Mouse (Mus musculus) MEL (cell line): ENCODE data around the gene Slc25a17. TPM values are rescaled to one million over a fixed set of nuclear protein-coding genes. Genes with fewer than 3 reads are reported as not detected.

ENCODE experiments used
- DNase-seq: peaks from one replicate; pipeline ENCODE4 v3.0.0; 2011; ENCODE audit warnings: low read depth, low spot score
- H3K27ac ChIP-seq: 2 replicates; pipeline ENCODE4 v1.5.1; 2012; ENCODE audit warnings: low read depth, mild to moderate bottlenecking, control low read depth, low read length, moderate library complexity; ENCODE audit not compliant: control insufficient read depth
- H3K27me3 ChIP-seq, 2 experiments: fragments of 150-350 bp in 1 of 2; sonication (generic) in 1 of 2; 2 replicates each; pipeline ENCODE4 v1.6.1; 2012; ENCODE audit warnings: low read length in 2 of 2, mild to moderate bottlenecking in 2 of 2, improper control_type of control experiment in 1 of 2, moderate library complexity in 1 of 2; ENCODE audit not compliant: insufficient read depth in 2 of 2, control insufficient read depth in 1 of 2
- H3K36me3 ChIP-seq, 2 experiments: 2 replicates each; pipeline ENCODE4 v1.6.1; 2012 to 2014; ENCODE audit warnings: low read length in 2 of 2, improper control_type of control experiment in 1 of 2, inconsistent platforms in 1 of 2, mild to moderate bottlenecking in 1 of 2; ENCODE audit not compliant: insufficient read depth in 2 of 2, control insufficient read depth in 1 of 2
- H3K4me1 ChIP-seq, 2 experiments: fragments of 150-350 bp in 1 of 2; sonication (generic) in 1 of 2; 2 replicates each; pipeline ENCODE4 v1.6.1; 2012; ENCODE audit warnings: low read length in 2 of 2, improper control_type of control experiment in 1 of 2, mild to moderate bottlenecking in 1 of 2; ENCODE audit not compliant: insufficient read depth in 2 of 2, control insufficient read depth in 1 of 2
- H3K4me3 ChIP-seq, 2 experiments: fragments of 150-350 bp in 1 of 2; sonication (generic) in 1 of 2; 2 replicates each; pipeline ENCODE4 v1.5.1; 2012; ENCODE audit warnings: low read depth in 2 of 2, low read length in 2 of 2, mild to moderate bottlenecking in 2 of 2, moderate library complexity in 2 of 2, control low read depth in 1 of 2, improper control_type of control experiment in 1 of 2; ENCODE audit not compliant: control insufficient read depth in 1 of 2, insufficient read depth in 1 of 2
- H3K79me2 ChIP-seq: 2 replicates; pipeline ENCODE4 v1.6.1; 2012; ENCODE audit warnings: mild to moderate bottlenecking, low read length, moderate library complexity; ENCODE audit not compliant: control insufficient read depth, poor library complexity, insufficient read depth
- H3K9ac ChIP-seq: 2 replicates; pipeline ENCODE4 v1.6.1; 2012; ENCODE audit warnings: low read depth, mild to moderate bottlenecking, control low read depth, low read length, moderate library complexity; ENCODE audit not compliant: control insufficient read depth, poor library complexity, severe bottlenecking
- H3K9me3 ChIP-seq: fragments of 150-350 bp; sonication (generic); replicated peaks from 2 replicates; pipeline ENCODE4 v1.6.1; 2012; ENCODE audit warnings: mild to moderate bottlenecking, low read length, improper control_type of control experiment, moderate library complexity; ENCODE audit not compliant: insufficient read depth
- CHD1 ChIP-seq: IDR thresholded peaks from 2 replicates; pipeline ENCODE4 v1.6.1; 2012; ENCODE audit warnings: low read depth, mild to moderate bottlenecking, inconsistent platforms, low read length, improper control_type of control experiment
- CHD2 ChIP-seq: IDR thresholded peaks from 2 replicates; pipeline ENCODE4 v1.6.1; 2011; ENCODE audit warnings: low read length, improper control_type of control experiment
- CTCF ChIP-seq, 3 experiments: IDR thresholded peaks in 2 of 3; conservative IDR thresholded peaks in 1 of 3; 2 replicates each; pipeline ENCODE4 v1.5.1; 2011 to 2012; ENCODE audit warnings: low read length in 3 of 3, low read depth in 2 of 3, mild to moderate bottlenecking in 2 of 3, improper control_type of control experiment in 1 of 3, inconsistent platforms in 1 of 3, mixed read lengths in 1 of 3, moderate library complexity in 1 of 3; ENCODE audit not compliant: control insufficient read depth in 1 of 3, insufficient read depth in 1 of 3, poor library complexity in 1 of 3, severe bottlenecking in 1 of 3
- E2F4 ChIP-seq: IDR thresholded peaks from 2 replicates; pipeline ENCODE4 v1.6.1; 2011; ENCODE audit warnings: low read depth, low read length, improper control_type of control experiment, borderline replicate concordance
- EP300 ChIP-seq, 2 experiments: IDR thresholded peaks; 2 replicates each; pipeline ENCODE4 v1.6.1; 2011; ENCODE audit warnings: improper control_type of control experiment in 2 of 2, low read length in 2 of 2, low read depth in 1 of 2, mild to moderate bottlenecking in 1 of 2
- ETS1 ChIP-seq: IDR thresholded peaks from 2 replicates; pipeline ENCODE4 v1.6.1; 2012; ENCODE audit warnings: low read depth, mild to moderate bottlenecking, inconsistent platforms, low read length, improper control_type of control experiment, moderate library complexity
- GABPA ChIP-seq: IDR thresholded peaks from 2 replicates; pipeline ENCODE4 v1.6.1; 2012; ENCODE audit warnings: low read depth, mild to moderate bottlenecking, inconsistent platforms, low read length, improper control_type of control experiment, moderate library complexity
- GATA1 ChIP-seq: IDR thresholded peaks from 2 replicates; pipeline ENCODE4 v1.6.1; 2011; ENCODE audit warnings: low read depth, low read length, improper control_type of control experiment
- HCFC1 ChIP-seq: IDR thresholded peaks from 2 replicates; pipeline ENCODE4 v1.6.1; 2012; ENCODE audit warnings: low read depth, mild to moderate bottlenecking, inconsistent platforms, low read length, improper control_type of control experiment, moderate library complexity
- KAT2A ChIP-seq: conservative IDR thresholded peaks from 2 replicates; pipeline ENCODE4 v1.6.1; 2012; ENCODE audit warnings: low read depth, low read length, improper control_type of control experiment, inconsistent platforms
- MAFK ChIP-seq: IDR thresholded peaks from 2 replicates; pipeline ENCODE4 v1.6.1; 2011; ENCODE audit warnings: low read depth, mild to moderate bottlenecking, low read length, improper control_type of control experiment, borderline replicate concordance
- MAX ChIP-seq: IDR thresholded peaks from 2 replicates; pipeline ENCODE4 v1.6.1; 2011; ENCODE audit warnings: low read length, improper control_type of control experiment
- MAZ ChIP-seq: IDR thresholded peaks from 2 replicates; pipeline ENCODE4 v1.6.1; 2012; ENCODE audit warnings: low read depth, mild to moderate bottlenecking, inconsistent platforms, low read length, improper control_type of control experiment
- MXI1 ChIP-seq: IDR thresholded peaks from 2 replicates; pipeline ENCODE4 v1.6.1; 2011; ENCODE audit warnings: mild to moderate bottlenecking, low read depth, low read length, improper control_type of control experiment
- POLR2A ChIP-seq, 2 experiments: IDR thresholded peaks; 2 replicates each; pipeline ENCODE4 v1.6.1; 2011 to 2012; ENCODE audit warnings: low read length in 2 of 2, mild to moderate bottlenecking in 2 of 2, control low read depth in 1 of 2, improper control_type of control experiment in 1 of 2, low read depth in 1 of 2, moderate library complexity in 1 of 2; ENCODE audit not compliant: control insufficient read depth in 1 of 2, insufficient read depth in 1 of 2, poor library complexity in 1 of 2
- POLR2AphosphoS2 ChIP-seq: IDR thresholded peaks from 2 replicates; pipeline ENCODE4 v1.6.1; 2011; ENCODE audit warnings: low read length, improper control_type of control experiment
- SIN3A ChIP-seq: IDR thresholded peaks from 2 replicates; pipeline ENCODE4 v1.6.1; 2012; ENCODE audit warnings: low read length, improper control_type of control experiment, inconsistent platforms
- TAL1 ChIP-seq: IDR thresholded peaks from 2 replicates; pipeline ENCODE4 v1.6.1; 2012; ENCODE audit warnings: mild to moderate bottlenecking, inconsistent platforms, low read length, moderate library complexity, mixed read lengths
- UBTF ChIP-seq: IDR thresholded peaks from 2 replicates; pipeline ENCODE4 v1.6.1; 2012; ENCODE audit warnings: low read depth, mild to moderate bottlenecking, inconsistent platforms, low read length, improper control_type of control experiment, moderate library complexity, borderline replicate concordance; ENCODE audit not compliant: insufficient read depth
- USF2 ChIP-seq, 2 experiments: IDR thresholded peaks; 2 replicates each; pipeline ENCODE4 v1.6.1; 2011 to 2012; ENCODE audit warnings: improper control_type of control experiment in 2 of 2, low read length in 2 of 2, borderline replicate concordance in 1 of 2, inconsistent platforms in 1 of 2, low read depth in 1 of 2, mild to moderate bottlenecking in 1 of 2; ENCODE audit not compliant: insufficient read depth in 1 of 2
- ZKSCAN1 ChIP-seq: IDR thresholded peaks from 2 replicates; pipeline ENCODE4 v1.6.1; 2012; ENCODE audit warnings: low read depth, mild to moderate bottlenecking, inconsistent platforms, low read length, improper control_type of control experiment, moderate library complexity
- ZNF384 ChIP-seq: IDR thresholded peaks from 2 replicates; pipeline ENCODE4 v1.6.1; 2012; ENCODE audit warnings: low read depth, mild to moderate bottlenecking, inconsistent platforms, low read length, improper control_type of control experiment
- polyA plus RNA-seq, 2 experiments: library from polyadenylated mRNA; stranded (reverse) in 1 of 2; unstranded in 1 of 2; fragments of >175 nt in 1 of 2; fragments of >200 nt in 1 of 2; gene quantifications; 2 replicates each; pipeline versions ENCODE4 v1.2.1 to v1.2.4; 2012; ENCODE audit warnings: low replicate concordance in 2 of 2, low read depth in 1 of 2; ENCODE audit not compliant: insufficient read length in 2 of 2, insufficient read depth in 1 of 2, missing spikeins in 1 of 2
- total RNA-seq: library from RNA; depleted of rRNA; stranded (reverse); fragments of 300-350 nt; gene quantifications from 2 replicates; pipeline ENCODE4 v1.2.3, GENCODE M21; 2012

Gene Slc25a17
- total and polyA plus RNA-seq, 3 experiments, result 40.6 to 64.1 TPM; not detected in 1

DNA sequence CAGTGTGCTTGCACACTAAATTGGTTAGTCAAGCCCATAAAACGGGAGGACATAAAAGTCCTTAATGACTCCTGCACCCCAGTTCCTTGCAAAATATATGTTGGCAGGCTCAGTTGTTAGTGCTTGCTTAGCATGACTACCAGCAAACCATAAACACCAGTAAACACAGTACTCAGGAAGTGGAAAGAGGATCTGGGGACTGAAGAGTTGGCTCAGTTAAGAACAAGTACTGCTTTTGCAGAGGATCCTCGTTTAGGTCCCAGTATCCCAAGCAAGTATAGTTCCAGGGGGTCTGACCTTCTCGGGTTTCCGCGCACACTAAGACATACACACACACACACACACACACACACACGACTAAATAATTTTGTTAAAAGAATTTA, 401 bp upstream of the Slc25a17 start:
- TF ChIP-seq SIN3A (peak; percentile 68; the same call in 1 of the 2 replicates), MAZ (peak; percentile 17; the same call in 1 of the 2 replicates), ZKSCAN1 (0 out of 2 replicates have a peak, but pooled peaks have one; percentile 12), MXI1 (peak; percentile 33; the same call in 1 of the 2 replicates), EP300 (IDR thresholded peaks at IDR 0.05; ENCODE audit: low read depth in 1 of 2, low read length in 2 of 2) (0 out of 4 replicates have a peak, but pooled peaks of 1 of the 2 experiments have one; percentile 14), CTCF (IDR thresholded peaks at IDR 0.05 in 2 of 3, conservative IDR thresholded peaks at IDR 0.05 in 1 of 3; ENCODE audit: control insufficient read depth in 1 of 3, insufficient read depth in 1 of 3, low read depth in 2 of 3, low read length in 3 of 3, poor library complexity in 1 of 3, severe bottlenecking in 1 of 3) (no peak)
- Histone ChIP-seq H3K9me3 (no peaks in the 10 kb centered on the region), H3K9ac (peak overlapping the region; percentile 27), H3K27me3 (no peaks in the 10 kb centered on the region), H3K4me3 (peak overlapping the region; percentile 53 to 80), H3K4me1 (peaks cover 5 to 8% of the 10 kb centered on the region in 2 experiments), H3K79me2 (peaks cover 8% of the 10 kb centered on the region), H3K27ac (peak overlapping the region; percentile 48), H3K36me3 (peaks cover 17 to 22% of the 10 kb centered on the region in 2 experiments)
- no peak for DNase-seq

- H3K4me3 ChIP-seq, result peak overlapping the region in 1 of 2 experiments; percentile 6; a peak in 2 of 4 replicates
- DNase-seq, result no peak
Observed at GRCm38 (mm10) chr15:81359421-81359820, 1.2 kb downstream of the Slc25a17 start.

DNA sequence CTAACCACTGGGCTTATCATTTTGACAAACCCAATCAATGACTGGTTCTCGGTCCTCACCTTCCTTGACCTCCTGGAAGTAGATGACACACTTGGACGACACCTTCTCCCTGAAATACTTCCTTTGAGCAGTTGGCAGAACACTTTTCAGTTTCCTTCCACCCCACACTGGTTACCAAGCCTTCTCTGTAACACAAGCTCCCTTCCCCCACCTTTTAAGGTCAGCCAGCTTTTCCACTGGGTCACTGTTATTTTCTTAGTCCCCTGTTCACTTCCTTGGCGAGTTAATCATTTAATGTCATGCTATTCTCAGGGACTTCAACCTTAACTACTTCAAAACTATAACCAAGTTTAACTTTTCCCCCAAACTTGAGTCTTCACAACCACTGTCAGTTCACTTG, 1.7 kb downstream of the Slc25a17 start:
- Histone ChIP-seq H3K27ac (no peak overlapping the region), H3K9ac (no peak overlapping the region)
- TF ChIP-seq TAL1 (no peak), E2F4 (no peak), CHD1 (no peak), MXI1 (no peak), KAT2A (no peak), POLR2AphosphoS2 (no peak), SIN3A (no peak), MAX (no peak), GATA1 (no peak), ZNF384 (no peak), UBTF (no peak), ETS1 (no peak), ZKSCAN1 (no peak), CTCF (IDR thresholded peaks at IDR 0.05 in 2 of 3, conservative IDR thresholded peaks at IDR 0.05 in 1 of 3; ENCODE audit: control insufficient read depth in 1 of 3, insufficient read depth in 1 of 3, low read depth in 2 of 3, low read length in 3 of 3, poor library complexity in 1 of 3, severe bottlenecking in 1 of 3) (no peak), HCFC1 (no peak), MAZ (no peak)

More at GRCm38 (mm10) chr15:81359421-81359820, 1.2 kb downstream of the Slc25a17 start:
- peaks cover 4 to 22% of the 10 kb centered on the region in 2 experiments; a peak in 3 of 4 replicates for H3K36me3 ChIP-seq
- no peak overlapping the region for H3K27ac ChIP-seq
- H3K9ac ChIP-seq, result no peak overlapping the region
- H3K27me3 ChIP-seq, result no peaks in the 10 kb centered on the region
- TF ChIP-seq MAX (no peak), POLR2AphosphoS2 (no peak), USF2 (IDR thresholded peaks at IDR 0.05; ENCODE audit: borderline replicate concordance in 1 of 2, insufficient read depth in 1 of 2, low read depth in 1 of 2, low read length in 2 of 2) (no peak), MAFK (no peak), CHD2 (no peak), UBTF (no peak), MAZ (no peak), E2F4 (no peak), POLR2A (IDR thresholded peaks at IDR 0.05; ENCODE audit: control insufficient read depth in 1 of 2, insufficient read depth in 1 of 2, low read depth in 1 of 2, low read length in 2 of 2, poor library complexity in 1 of 2) (no peak), SIN3A (no peak), GABPA (no peak)
- H3K9me3 ChIP-seq, result no peaks in the 10 kb centered on the region
- H3K4me1 ChIP-seq, result peaks cover 5 to 8% of the 10 kb centered on the region in 2 experiments
- H3K79me2 ChIP-seq, result peaks cover 8% of the 10 kb centered on the region

More for the DNA sequence above, 1.7 kb downstream of the Slc25a17 start:
- no peaks in the 10 kb centered on the region for H3K9me3 ChIP-seq
- no peaks in the 10 kb centered on the region for H3K27me3 ChIP-seq
- peaks cover 8% of the 10 kb centered on the region for H3K79me2 ChIP-seq
- peaks cover 5 to 8% of the 10 kb centered on the region in 2 experiments for H3K4me1 ChIP-seq
- H3K36me3 ChIP-seq, result peaks cover 2 to 22% of the 10 kb centered on the region in 2 experiments; a peak in 3 of 4 replicates
- no peak overlapping the region; a peak in 1 of 4 replicates for H3K4me3 ChIP-seq
- no peak for DNase-seq
